Comparison of ENCODE assay signal across 8 mouse cellular contexts in genomic region chr6:138171480-138172224, GRCm38 (mm10). TPM values are rescaled to one million over a fixed set of nuclear protein-coding genes. Genes with fewer than 3 reads are reported as not detected.
A peak's percentile ranks its signal among the peaks of the same experiment; 100 is the strongest.
DNase-seq lines count a peak whose midpoint lies in the region; ATAC-seq and TF ChIP-seq lines count a peak whose summit lies in the region.

No protein-coding gene starts in this region.

- H3K4me3 ChIP-seq in kidney, embryonic 14.5 days (ENCODE audit: low read length) = no peak overlapping the region
- no peak overlapping the region for H3K4me3 ChIP-seq in liver, postnatal 0 days (ENCODE audit: low read depth, low read length)

- no peak overlapping the region for H3K4me2 ChIP-seq in kidney, embryonic 14.5 days (replicated peaks; ENCODE audit: low read depth, low read length)
- no peak overlapping the region for H3K4me2 ChIP-seq in liver, postnatal 0 days (ENCODE audit: low read depth, low read length)

- H3K36me3 ChIP-seq in kidney, embryonic 14.5 days (ENCODE audit: control insufficient read depth, insufficient read depth, low read length) = no peaks in the 10 kb centered on the region
- no peaks in the 10 kb centered on the region for H3K36me3 ChIP-seq in liver, postnatal 0 days (replicated peaks; ENCODE audit: insufficient read depth, low read length)

- no peak overlapping the region for H3K27ac ChIP-seq in kidney, embryonic 14.5 days (ENCODE audit: low read depth, low read length)
- no peak overlapping the region for H3K27ac ChIP-seq in liver, postnatal 0 days (ENCODE audit: low read depth)

- TF ChIP-seq EP300 in liver, postnatal 0 days (IDR thresholded peaks at IDR 0.05; ENCODE audit: low read depth) = no peak

- no peaks in the 10 kb centered on the region for H3K9me3 ChIP-seq in kidney, embryonic 14.5 days (ENCODE audit: control insufficient read depth, low read length)
- no peaks in the 10 kb centered on the region for H3K9me3 ChIP-seq in liver, postnatal 0 days (ENCODE audit: low read length)

- no peak overlapping the region for H3K9ac ChIP-seq in kidney, embryonic 14.5 days (ENCODE audit: low read depth, low read length)
- no peak overlapping the region for H3K9ac ChIP-seq in liver, postnatal 0 days (replicated peaks)

- no peaks in the 10 kb centered on the region for H3K27me3 ChIP-seq in kidney, embryonic 14.5 days (ENCODE audit: control insufficient read depth, insufficient read depth, low read length)
- no peaks in the 10 kb centered on the region for H3K27me3 ChIP-seq in liver, postnatal 0 days (ENCODE audit: insufficient read depth, low read length)

- TF ChIP-seq CTCF in liver, postnatal 0 days (IDR thresholded peaks at IDR 0.05; ENCODE audit: low read depth) = peak; percentile 53

- ATAC-seq in kidney, embryonic 14.5 days (ENCODE audit: low FRiP score, low TSS enrichment) = peak; percentile 84
- no peak for ATAC-seq in liver, postnatal 0 days

- no peaks in the 10 kb centered on the region for H3K4me1 ChIP-seq in kidney, embryonic 14.5 days (ENCODE audit: control insufficient read depth, insufficient read depth, low read length)
- H3K4me1 ChIP-seq in liver, postnatal 0 days (ENCODE audit: insufficient read depth) = no peaks in the 10 kb centered on the region

- DNase-seq in ES-CJ7 (ENCODE audit: low read depth, low spot score) = peak; percentile 30
- peak; percentile 60 for DNase-seq in adipocyte (ENCODE audit: low spot score)
- DNase-seq in frontal cortex, postnatal 36 days (ENCODE audit: low spot score in 2 of 2) = peak; percentile 32 to 66
- DNase-seq in liver, postnatal 0 days = no peak
- peak; percentile 51 to 61 for DNase-seq in right cerebral cortex, adult 2 months (ENCODE audit: low spot score in 2 of 2)
- no peak for DNase-seq in spleen, postnatal 10 days (ENCODE audit: low spot score in 2 of 2)
- no peak for DNase-seq in testis, postnatal 14 days (ENCODE audit: low spot score)

- WGBS in kidney, embryonic 14.5 days = 53% methylated on average over 15 of the region's 15 CpGs
- 59% methylated on average over 15 of the region's 15 CpGs for WGBS in liver, postnatal 0 days (ENCODE audit: insufficient replicate concordance)

RNA-seq across cellular contexts. Expression of gene Mgst1, which starts 31.5 kb away (rescaled TPM):
- polyA plus RNA-seq in kidney, embryonic 14.5 days (2014; fragmentation: Nextera tagmentation; extraction: Ambion mirVana) = 238 and 306 TPM in 2 replicates
- 2,719 and 2,927 TPM in 2 replicates for polyA plus RNA-seq in liver, postnatal 0 days (2015; fragmentation: Nextera tagmentation; extraction: Ambion mirVana)

Comparison
In these comparisons a context has a peak if more than half of its experiments do, and no peak if none do; other contexts are left out.
1. DNase-seq: peak in ES-CJ7 (single experiment), adipocyte (single experiment), frontal cortex, postnatal 36 days (2 of 2) and right cerebral cortex, adult 2 months (2 of 2); none in liver, postnatal 0 days (single experiment), spleen, postnatal 10 days (0 of 2) and testis, postnatal 14 days (single experiment).